Mouse (Mus musculus) mammary gland, adult 2 months (tissue): Measurements from ENCODE around the gene Sin3a. TPM values are rescaled to one million over a fixed set of nuclear protein-coding genes. Genes with fewer than 3 reads are reported as not detected.

Experiments used
- polyA plus RNA-seq: library from polyadenylated mRNA; depleted of rRNA; stranded (reverse); fragments of >200 nt; gene quantifications from 2 replicates; pipeline ENCODE4 v1.2.3, GENCODE M21; 2012; ENCODE audit warnings: low replicate concordance; rRNA removed

Gene Sin3a
- polyA plus RNA-seq: 109 and 117 TPM in 2 replicates

DNA sequence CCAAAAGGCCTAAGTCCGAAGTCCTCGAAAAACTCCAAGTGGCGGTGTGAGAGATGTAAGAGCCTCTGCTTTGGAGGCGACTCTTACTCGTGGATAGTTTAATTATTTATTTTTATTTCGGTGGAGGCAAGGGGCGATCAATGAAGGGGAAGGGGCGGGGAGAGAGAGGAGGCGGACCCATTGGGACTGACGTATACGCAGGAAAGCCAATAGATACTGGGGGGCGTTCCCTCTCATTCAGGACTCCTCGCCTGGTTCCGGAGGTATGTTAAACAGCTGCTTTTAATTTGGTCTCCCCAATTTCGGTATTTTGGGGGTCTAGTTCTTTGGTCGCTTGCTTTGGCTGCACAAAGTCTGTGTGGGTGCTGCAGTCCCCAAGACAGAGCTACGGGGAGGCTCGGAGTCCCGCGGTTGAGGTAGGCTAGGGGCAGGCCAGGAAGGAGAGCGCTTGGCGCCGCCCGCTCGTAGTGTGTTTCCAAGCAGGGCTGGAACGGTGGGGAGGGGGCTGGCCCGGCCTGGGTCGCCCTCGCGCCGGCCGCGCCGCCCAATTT, at the start of gene Sin3a:
TSS of gene Sin3a (plus strand) at position 240 of the 551 bp plus-strand sequence.

DNA sequence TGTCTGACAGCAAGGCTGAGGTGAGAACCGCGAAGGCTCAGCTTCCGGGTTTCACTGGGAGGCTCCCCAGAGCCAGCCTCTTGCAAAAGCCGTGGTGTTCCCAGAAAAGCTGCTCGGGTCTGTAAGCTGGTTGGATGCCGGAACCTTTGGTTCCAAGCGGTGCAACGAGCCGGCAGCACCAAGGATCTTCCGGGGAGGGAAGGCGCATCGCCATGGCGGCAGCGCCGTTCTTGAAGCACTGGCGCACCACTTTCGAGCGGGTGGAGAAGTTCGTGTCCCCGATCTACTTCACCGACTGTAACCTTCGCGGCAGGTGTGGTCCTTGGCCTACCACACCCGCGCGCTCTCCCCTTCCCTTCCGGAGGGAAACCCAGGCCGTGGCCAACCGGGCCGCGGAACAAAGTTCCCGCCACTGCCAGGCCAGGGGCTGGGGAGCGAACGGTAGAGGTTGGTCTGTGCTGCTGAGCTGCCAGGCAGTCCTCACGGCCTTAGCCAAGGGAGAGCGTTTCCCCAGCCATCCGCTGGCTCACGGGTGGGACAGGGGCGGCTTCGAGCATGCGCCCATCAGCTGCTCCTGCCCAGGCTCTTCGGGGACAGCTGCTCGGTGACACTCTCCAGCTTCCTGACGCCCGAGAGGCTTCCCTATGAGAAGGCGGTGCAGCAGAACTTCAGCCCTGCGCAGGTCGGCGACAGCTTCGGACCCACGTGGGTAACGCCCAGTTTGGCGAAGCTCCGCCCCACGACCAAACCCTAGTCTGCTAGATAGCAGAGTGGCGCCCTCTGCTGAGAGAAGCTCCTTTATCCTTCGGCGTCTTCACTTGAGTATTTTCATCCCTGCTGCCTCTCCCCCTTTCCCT, 59.0 kb downstream of the Sin3a start, which contains the start of gene Man2c1:
TSS of gene Man2c1 (plus strand) at position 114 of the 857 bp plus-strand sequence.

DNA sequence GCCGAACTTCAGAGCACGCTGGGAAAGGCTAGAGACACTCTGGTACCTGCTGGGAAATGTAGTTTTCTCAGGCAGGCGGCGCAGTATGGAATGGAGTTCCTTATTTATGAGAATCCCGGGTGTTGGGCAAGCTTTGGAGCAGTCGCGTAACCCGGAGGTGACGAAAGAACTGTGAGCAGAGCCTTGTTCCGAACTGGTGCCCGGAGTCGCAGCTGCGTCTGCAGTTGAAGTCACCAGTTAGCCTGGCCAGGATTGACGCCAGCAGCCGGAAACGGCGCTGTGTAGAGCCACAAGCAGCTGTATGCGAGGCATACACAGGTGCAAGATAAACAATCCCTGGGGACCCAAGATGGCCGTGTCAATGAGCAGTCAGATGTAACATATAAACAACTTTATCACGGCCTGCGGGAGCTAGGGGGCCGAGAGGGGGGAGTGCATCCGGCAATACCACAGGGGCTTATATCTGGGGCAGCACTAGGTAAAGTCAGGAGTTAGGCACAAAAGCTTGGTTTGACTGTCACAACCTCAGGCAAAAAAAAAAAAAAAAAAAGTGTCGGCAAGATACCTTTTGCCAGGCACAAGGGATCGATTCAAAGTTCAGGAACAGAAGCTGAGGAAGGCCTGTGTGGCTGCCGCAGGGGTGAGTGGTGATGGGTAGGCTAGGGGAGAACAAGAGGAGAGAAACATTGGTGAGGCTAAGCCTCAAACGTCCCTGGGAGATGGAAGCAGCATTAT, 76.5 kb downstream of the Sin3a start, which contains the start of gene Neil1:
TSS of gene Neil1 (minus strand) at position 162 of the 735 bp plus-strand sequence.

DNA sequence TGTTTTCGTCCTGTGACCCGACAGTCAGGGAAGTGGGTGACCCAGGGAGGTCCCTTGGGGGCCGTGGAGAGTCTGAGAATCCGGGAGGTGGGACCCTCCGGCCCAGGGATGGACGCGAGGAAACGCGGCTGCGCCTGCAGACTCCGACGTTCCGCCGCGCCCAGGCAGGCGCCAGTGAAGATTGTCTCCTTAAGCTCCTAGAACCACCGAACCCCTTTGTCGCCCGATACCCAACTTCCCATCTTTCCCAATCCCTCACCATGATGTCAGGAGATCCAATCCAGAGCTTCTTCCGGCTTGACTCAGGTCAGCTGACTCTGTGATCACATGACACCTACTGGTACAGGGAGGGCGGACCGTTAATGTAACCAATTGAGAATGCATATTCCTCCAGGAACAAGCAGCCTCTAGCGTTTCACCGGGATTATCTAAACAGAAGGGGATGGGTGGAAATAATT, 86.2 kb downstream of the Sin3a start, which contains the start of gene Commd4:
TSS of gene Commd4 (minus strand) at position 319 of the 458 bp plus-strand sequence.

Other genes with a start within 250 kb of the Sin3a start
- gene Odf3l1, start 207.4 kb upstream of the Sin3a start, polyA plus RNA-seq: 23.0 and 28.9 TPM in 2 replicates
- gene Cspg4, start 207.0 kb upstream of the Sin3a start, polyA plus RNA-seq: 32.7 and 50.8 TPM in 2 replicates
- 19.6 and 23.7 TPM in 2 replicates for gene Snx33, start 143.7 kb upstream of the Sin3a start, polyA plus RNA-seq
- 165 and 338 TPM in 2 replicates for gene Imp3, start 134.6 kb upstream of the Sin3a start, polyA plus RNA-seq
- 4.1 and 7.5 TPM in 2 replicates for gene Snupn, start 121.2 kb upstream of the Sin3a start, polyA plus RNA-seq
- gene Ptpn9, start 77.1 kb upstream of the Sin3a start, polyA plus RNA-seq: 31.9 and 44.9 TPM in 2 replicates
- 292 and 312 TPM in 2 replicates for gene Man2c1, start 58.6 kb downstream of the Sin3a start, polyA plus RNA-seq
- gene Neil1, start 76.3 kb downstream of the Sin3a start, polyA plus RNA-seq: 15.6 and 24.1 TPM in 2 replicates
- 191 and 223 TPM in 2 replicates for gene Commd4, start 86.3 kb downstream of the Sin3a start, polyA plus RNA-seq
- gene Trcg1, start 164.5 kb downstream of the Sin3a start, polyA plus RNA-seq: not detected in 2 replicates
- gene 1700017B05Rik, start 190.6 kb downstream of the Sin3a start, polyA plus RNA-seq: 12.7 and 22.7 TPM in 2 replicates